Mouse (Mus musculus) ovary, postnatal 14 days (tissue): ENCODE results near the gene Scgn.

Experiments used
- DNase-seq: peaks from one replicate; pipeline ENCODE4 v3.0.0; 2022; ENCODE audit warnings: low spot score

Scgn gene

DNA sequence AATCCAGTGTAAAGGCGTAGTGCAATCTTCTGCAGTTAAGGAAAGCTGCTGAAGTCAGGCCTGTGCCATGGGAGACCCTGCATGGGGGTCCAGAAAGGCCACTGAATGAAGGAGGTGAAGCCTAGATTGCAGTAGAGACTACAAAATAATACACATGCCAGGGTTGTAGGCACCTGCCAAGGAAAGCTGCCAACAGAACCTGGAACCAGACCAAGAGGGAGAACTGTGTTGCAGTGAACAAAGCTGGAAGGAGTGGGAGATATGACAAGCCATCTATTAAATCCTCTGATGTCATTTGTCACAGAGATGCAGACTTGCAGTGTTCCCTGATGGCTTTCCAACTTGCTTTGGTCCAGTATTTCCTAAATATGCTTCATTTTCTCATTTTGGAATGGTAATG lies 52.3 kb downstream of the Scgn start:
- peak; percentile 41 for DNase-seq

DNA sequence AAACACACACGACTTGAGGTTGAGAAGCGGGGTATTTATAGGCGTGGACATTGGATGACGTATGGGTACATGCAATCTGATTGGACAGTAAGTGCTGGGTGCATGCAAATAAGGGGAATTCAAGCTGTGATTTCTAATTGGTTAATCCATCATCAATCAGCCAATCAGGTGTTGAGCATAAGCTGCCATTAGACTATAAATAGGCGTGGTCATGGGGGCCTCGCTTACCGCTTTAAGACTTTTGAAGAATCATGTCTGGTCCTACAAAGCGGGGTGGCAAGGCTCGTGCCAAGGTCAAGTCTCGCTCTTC lies 56.8 kb downstream of the Scgn start, which contains the start of gene Hist1h2aa:
Gene Hist1h2aa (plus strand): TSS at position 252 of the 310 bp plus-strand sequence.
- DNase-seq, result no peak

DNA sequence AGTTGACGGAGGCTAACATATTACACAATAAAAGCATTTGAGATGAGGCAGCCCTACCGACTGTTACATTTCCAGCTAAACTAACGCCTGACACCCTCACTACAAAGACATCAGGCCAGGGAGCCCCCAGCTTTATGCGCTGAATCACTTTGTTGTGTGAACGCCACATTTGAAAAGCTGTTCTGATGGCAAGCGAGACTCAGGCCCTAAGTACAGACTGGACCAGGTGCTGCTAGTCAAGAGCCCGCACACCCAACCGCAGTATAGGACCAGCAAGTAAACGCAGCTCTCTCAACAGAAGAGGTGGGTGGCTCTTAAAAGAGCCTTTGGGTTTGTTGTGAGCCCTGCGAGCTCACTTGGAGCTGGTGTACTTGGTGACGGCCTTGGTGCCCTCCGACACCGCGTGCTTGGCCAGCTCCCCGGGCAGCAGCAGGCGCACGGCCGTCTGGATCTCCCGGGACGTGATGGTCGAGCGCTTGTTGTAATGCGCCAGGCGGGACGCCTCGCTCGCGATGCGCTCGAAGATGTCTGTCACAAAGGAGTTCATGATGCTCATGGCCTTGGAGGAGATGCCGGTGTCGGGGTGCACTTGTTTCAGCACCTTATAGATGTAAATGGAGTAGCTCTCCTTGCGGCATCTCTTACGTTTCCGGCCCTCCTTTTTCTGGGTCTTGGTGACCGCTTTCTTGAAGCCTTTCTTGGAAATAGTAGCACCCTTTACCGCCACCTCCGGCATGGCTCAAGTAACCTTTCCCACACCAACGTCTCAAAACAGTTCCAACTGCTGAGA lies 57.4 kb downstream of the Scgn start, which contains the start of gene Hist1h2ba:
Gene Hist1h2ba (minus strand): TSS at position 736 of the 790 bp plus-strand sequence.
- no peak for DNase-seq

DNA sequence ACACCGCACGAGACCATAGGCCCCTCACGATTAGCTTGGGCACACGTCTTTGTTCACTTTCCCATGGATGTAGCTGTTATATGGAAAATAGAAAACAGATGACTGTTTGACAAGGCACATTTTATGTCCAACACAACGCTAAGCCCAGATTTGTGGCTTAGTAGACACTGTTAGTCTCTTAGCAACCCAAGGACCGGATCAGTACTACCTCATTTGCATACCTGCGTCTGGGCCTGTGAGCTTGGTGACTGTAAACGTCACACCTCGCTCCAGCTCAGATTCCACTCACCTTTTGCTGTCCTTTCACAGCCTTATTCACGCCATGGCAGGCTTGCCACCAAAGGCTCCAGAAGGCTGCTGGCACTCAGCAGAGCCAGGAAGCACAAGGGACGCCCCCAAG lies 60.1 kb downstream of the Scgn start:
- no peak for DNase-seq

DNA sequence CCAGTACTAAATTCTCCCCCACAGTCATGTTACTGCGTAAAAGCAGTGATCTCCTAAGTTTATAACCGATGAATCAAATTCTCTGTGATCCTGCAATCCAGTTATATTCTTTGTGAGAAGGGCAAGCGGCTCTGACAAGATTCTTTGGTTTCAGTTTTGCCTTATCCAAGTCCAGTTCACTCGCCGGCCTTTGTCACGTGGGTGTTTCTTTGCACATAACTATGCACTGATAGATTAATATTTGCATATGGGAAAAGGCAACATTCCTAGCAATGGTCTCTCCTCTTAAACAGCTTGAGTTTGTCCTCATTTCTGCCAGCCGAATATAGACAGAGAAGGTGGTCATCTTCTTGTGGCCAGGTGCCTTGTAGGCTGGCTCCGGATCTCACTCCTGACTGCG lies 60.6 kb downstream of the Scgn start:
- DNase-seq, result no peak

DNA sequence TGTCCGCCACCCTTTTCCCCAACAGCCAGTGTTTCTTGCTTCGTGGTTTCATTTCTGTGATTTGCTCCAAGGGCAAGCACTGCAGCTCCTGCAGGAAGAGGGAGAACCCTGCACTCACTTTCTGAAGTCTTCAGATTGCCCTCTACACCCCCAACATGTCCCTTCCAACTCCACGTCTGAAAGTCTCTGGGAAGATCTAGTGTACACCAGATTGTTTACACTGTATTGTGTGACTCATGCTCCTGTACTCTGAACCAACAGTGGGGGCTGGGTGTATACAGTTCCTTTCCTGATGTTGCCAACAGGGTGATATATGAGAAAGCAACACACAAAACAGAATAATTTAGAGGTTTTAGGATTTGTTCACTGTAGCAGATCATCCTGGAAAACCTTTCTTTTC lies 62.4 kb downstream of the Scgn start:
- no peak for DNase-seq

DNA sequence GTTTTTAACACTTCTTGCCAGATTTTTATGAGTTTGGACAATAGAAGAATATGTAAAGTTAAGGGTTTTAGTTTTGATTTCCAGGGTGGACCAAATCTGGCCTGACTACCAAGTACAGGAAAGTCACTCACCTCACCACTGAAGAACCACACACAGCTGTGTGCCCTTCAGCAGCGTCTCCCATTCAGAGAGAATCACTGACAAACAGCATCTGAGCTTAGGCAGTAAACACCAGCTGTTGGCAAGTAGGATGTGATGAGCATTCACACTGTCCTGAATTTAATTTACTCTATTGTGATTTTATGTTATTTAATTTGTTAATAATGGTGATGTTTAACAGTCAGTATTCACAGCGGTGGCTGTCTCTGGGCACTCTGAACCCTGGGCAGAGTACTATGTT lies 65.2 kb downstream of the Scgn start:
- DNase-seq, result no peak

DNA sequence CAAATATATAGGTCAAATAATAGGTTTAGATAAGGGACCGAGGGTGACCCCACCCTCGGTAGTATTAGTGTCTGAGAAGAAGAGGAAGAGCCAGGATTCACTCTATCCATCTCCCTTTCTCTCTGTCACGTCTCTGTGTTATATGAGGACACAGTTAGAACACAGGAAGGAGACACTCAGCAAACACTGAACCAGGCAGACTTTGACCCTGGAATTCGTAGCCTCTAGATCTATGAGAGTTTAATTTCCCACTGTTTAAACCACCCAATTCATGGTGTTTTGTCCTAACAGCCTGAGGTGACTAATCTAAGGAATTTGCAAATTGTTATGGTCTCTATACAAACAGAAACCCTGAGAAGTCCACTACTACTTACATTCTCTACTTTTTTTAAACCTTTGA lies 73.3 kb downstream of the Scgn start:
- no peak for DNase-seq

DNA sequence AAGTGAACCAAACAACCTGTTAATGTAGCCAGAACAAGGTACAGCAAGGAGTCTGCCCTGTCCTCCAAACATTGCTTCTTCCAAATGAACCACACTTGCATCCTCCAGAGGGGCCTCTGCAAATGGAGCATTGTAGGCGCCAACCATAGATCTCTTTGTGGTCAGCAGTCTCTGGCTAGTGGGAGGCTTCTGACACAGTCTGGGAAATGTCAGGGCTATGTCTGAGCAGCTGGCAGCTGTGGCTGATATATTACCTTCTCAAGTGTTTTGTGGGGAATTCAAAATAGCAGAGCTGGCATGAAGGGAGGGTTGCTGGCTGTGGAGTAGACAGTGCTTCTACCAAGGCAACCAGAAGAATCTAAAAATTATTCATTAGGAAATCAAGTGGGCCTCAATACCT lies 74.9 kb downstream of the Scgn start:
- DNase-seq, result no peak

DNA sequence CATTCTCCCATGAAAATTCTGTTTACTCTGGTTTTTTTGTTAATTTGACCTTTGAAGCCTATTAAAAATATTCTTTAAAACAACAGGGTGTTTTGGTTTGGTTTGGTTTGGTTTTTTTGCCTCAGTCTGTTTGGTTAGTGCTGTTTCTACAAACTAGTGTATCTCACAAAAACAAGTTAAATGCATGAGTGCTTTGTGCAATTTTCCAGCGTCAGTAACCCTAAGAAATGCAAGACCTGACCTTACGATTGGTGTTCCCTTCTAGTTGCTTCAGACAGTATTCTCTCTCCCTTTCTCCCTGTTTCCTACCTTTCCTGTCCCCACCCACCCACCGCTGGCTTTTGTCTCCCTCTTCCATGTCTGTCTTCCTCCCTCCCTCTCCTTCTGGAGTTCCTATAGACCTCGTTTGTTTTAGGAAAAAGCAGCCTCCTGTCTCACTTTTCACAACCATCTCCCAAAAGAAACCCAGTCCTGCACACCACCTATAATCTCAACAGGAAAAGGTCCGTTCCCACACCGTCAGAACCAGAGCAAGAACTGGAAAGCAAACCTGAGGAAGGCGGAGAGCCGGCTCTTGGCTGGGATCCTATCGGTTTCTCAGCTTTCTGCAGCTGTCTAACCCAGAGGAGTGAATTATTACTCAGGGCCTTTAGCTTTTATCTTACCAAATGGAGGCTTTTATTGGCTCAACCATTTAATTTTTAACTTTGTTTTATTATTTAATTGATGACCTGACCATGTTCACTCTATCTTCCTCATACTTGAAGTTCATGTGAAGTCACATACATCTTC lies 76.4 kb downstream of the Scgn start, which contains the start of gene Slc17a4:
Gene Slc17a4 (minus strand): TSS at position 634 of the 792 bp plus-strand sequence.
- no peak for DNase-seq

DNA sequence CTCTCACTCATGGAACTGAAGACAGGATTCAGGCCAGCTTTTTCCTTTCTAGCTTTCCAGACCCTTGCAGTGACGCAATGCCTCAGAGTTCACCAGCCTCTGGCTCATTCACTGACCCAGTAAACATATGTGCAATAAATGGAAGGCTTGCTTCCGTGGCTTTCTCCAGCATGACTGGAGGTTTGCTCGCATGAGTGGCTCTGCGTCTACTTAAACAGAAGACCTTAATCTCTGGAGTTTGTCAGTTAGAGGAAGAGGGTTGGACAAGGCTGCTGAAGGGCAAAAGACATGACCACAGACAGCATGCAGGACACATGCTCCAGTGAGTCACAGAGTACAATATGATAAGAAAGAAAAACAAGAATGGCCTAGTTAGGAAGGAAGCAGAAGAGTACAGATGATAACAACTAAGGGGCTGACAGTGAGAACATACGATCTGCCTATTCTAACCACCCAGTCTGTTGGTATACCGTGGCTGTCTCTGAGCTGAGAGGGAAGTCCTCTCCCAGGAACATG lies 77.2 kb downstream of the Scgn start:
- no peak for DNase-seq

DNA sequence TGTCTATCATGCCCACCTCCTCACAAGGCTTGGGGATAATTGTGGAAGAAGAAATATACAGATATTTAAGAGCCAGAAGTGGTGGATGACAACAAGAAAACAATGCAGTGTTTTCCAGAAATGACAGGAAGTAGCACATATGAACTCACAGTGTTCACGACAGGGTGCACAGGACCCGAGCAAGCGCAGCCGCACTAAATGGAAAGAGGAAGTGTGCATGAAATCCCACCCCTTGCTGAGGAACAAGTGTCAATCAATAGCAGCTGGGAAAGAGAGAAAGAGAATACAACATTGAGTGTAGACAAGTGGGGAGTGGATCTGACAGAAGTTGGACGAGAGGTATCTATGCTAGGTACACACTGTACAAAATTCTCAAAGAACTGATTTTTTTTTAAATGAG lies 79.7 kb downstream of the Scgn start:
- no peak for DNase-seq

DNA sequence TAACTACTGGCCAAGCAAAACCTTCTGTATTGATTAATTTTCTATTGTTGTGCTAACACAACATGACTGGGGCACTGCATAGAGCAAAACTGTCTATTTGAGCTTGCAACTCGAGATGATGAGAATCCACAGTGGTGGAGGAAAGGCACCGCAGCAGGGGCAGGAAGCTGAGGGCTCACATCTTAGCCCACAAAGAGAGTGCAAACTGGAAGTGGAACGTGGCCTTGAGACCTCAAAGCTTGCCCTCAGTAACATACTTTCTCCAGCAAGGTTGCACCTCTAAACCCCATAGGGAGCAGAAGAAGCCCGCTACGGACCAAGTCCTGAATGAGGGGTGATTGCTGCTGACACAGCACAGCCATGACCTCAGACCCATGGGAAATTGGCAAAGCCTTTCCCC lies 80.9 kb downstream of the Scgn start:
- no peak for DNase-seq

DNA sequence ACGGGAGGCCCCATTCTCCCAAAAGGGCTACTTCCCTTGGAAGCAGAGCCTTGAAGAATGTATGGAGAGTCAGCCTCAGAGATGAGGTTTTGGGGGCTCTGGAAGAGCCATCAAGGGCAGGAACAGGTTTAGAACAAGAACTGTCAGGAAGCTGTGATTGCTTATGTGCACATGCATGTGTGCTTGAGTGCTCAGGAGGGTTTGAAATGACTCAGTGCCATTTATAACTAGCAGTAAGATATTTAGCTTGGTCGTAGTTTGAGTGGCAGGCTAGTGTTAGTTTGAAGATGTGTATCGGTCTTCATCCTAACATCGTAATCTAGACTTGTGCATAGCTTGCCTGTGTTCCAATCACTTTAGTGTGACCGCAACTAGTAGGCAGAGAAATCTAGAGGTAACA lies 84.1 kb downstream of the Scgn start:
- DNase-seq, result no peak
